Mouse (Mus musculus) hindbrain, embryonic 12.5 days (tissue): ENCODE data around the gene Erfe. TPM values are rescaled to one million over a fixed set of nuclear protein-coding genes. Genes with fewer than 3 reads are reported as not detected.
A peak's percentile ranks its signal among the peaks of the same experiment; 100 is the strongest.

ENCODE experiments used
- ATAC-seq: fragments of 200-750 bp; cut with Nextera tagmentation; 2 replicates; pipeline ENCODE4 v1.8.0; 2017; ENCODE audit warnings: moderate TSS enrichment; ENCODE audit not compliant: low FRiP score
- H3K27ac ChIP-seq: fragments of 300-500 bp; sonication (generic); 2 replicates; pipeline ENCODE4 v1.5.1; 2016; ENCODE audit warnings: mild to moderate bottlenecking
- H3K27me3 ChIP-seq: fragments of 300-500 bp; sonication (generic); 2 replicates; pipeline ENCODE4 v1.6.1; 2016; ENCODE audit warnings: mild to moderate bottlenecking
- H3K36me3 ChIP-seq: fragments of 300-500 bp; sonication (generic); 2 replicates; pipeline ENCODE4 v1.6.1; 2016; ENCODE audit warnings: mild to moderate bottlenecking
- H3K4me1 ChIP-seq: fragments of 300-500 bp; sonication (generic); 2 replicates; pipeline ENCODE4 v1.6.1; 2016
- H3K4me2 ChIP-seq: fragments of 300-500 bp; sonication (generic); replicated peaks from 2 replicates; pipeline ENCODE4 v1.6.1; 2016; ENCODE audit warnings: mild to moderate bottlenecking
- H3K4me3 ChIP-seq: fragments of 300-500 bp; sonication (generic); 2 replicates; pipeline ENCODE4 v1.5.1; 2016; ENCODE audit warnings: mild to moderate bottlenecking
- H3K9ac ChIP-seq: fragments of 300-500 bp; sonication (generic); 2 replicates; pipeline ENCODE4 v1.6.1; 2016; ENCODE audit warnings: mild to moderate bottlenecking, moderate library complexity
- H3K9me3 ChIP-seq: fragments of 300-500 bp; sonication (generic); replicated peaks from 2 replicates; pipeline ENCODE4 v1.6.1; 2016; ENCODE audit warnings: mild to moderate bottlenecking
- WGBS: fragments of 180-500 bp; shearing (Covaris S2); methylation state at CpG from one replicate; pipeline ENCODE4 v1.1.7; 2016; 5-methylcytosine and 5-hydroxymethylcytosine counted together
- polyA plus RNA-seq: library from polyadenylated mRNA; unstranded; fragments of >200 nt; fragmentation: Nextera tagmentation; extraction: Ambion mirVana; gene quantifications from 2 replicates; pipeline ENCODE4 v1.2.1, GENCODE M21; 2016

The Erfe gene
- polyA plus RNA-seq, 1 experiment from 2014 or later, result 0.49 TPM

GRCm38 (mm10) chr1:91381091-91381471 lies 14.9 kb downstream of the Erfe start:
- ATAC-seq, result no peak
- H3K27me3 ChIP-seq, result no peaks in the 10 kb centered on the region
- WGBS, result 93% methylated on average over 4 of the region's 4 CpGs
- no peak overlapping the region for H3K4me2 ChIP-seq
- no peak overlapping the region for H3K9ac ChIP-seq
- H3K4me3 ChIP-seq, result no peak overlapping the region
- H3K36me3 ChIP-seq, result peaks cover 90% of the 10 kb centered on the region
- no peak overlapping the region for H3K27ac ChIP-seq
- no peaks in the 10 kb centered on the region for H3K4me1 ChIP-seq
- H3K9me3 ChIP-seq, result no peaks in the 10 kb centered on the region

- peaks cover 73% of the 10 kb centered on the region for H3K36me3 ChIP-seq
- no peak overlapping the region for H3K4me3 ChIP-seq
- WGBS, result 97% methylated on average over 5 of the region's 5 CpGs
- no peak overlapping the region for H3K27ac ChIP-seq
- no peaks in the 10 kb centered on the region for H3K9me3 ChIP-seq
- no peaks in the 10 kb centered on the region for H3K27me3 ChIP-seq
- no peaks in the 10 kb centered on the region for H3K4me1 ChIP-seq
- no peak overlapping the region for H3K4me2 ChIP-seq
- ATAC-seq, result no peak
- H3K9ac ChIP-seq, result no peak overlapping the region
Measured at GRCm38 (mm10) chr1:91390369-91390768, 24.1 kb downstream of the Erfe start.

- H3K4me1 ChIP-seq, result peaks cover 16% of the 10 kb centered on the region
- peak overlapping the region; percentile 72 for H3K4me2 ChIP-seq
- H3K4me3 ChIP-seq, result peak overlapping the region; percentile 82
- peak overlapping the region; percentile 93 for H3K9ac ChIP-seq
- WGBS, result under 1% methylated on average over 12 of the region's 12 CpGs
- no peak for ATAC-seq
- peaks cover 14% of the 10 kb centered on the region; the same call in 1 of the 2 replicates for H3K36me3 ChIP-seq
- H3K9me3 ChIP-seq, result no peaks in the 10 kb centered on the region
- peak overlapping the region; percentile 91 for H3K27ac ChIP-seq
- H3K27me3 ChIP-seq, result no peaks in the 10 kb centered on the region
Measured at GRCm38 (mm10) chr1:91397927-91398259, 31.7 kb downstream of the Erfe start.

- Histone ChIP-seq H3K9ac (peak within 1 kb of the TSS; percentile 93), H3K36me3 (peaks cover 8% of the 10 kb centered on the region; the same call in 1 of the 2 replicates), H3K9me3 (no peaks in the 10 kb centered on the region), H3K4me3 (peak within 1 kb of the TSS; percentile 82), H3K4me1 (peaks cover 16% of the 10 kb centered on the region), H3K27ac (peak within 1 kb of the TSS; percentile 91), H3K4me2 (peak within 1 kb of the TSS; percentile 72), H3K27me3 (no peaks in the 10 kb centered on the region)
- ATAC-seq, result peak; percentile 96
- WGBS, result under 1% methylated on average over 76 of the region's 91 CpGs
Measured at GRCm38 (mm10) chr1:91398260-91399062, 32.2 kb downstream of the Erfe start, which contains the start of gene Ilkap. Gene Ilkap (minus strand): TSS chr1:91398815.

GRCm38 (mm10) chr1:91404976-91405375 lies 38.7 kb downstream of the Erfe start:
- no peak for ATAC-seq
- 27% methylated on average over 1 of the region's 1 CpGs for WGBS
- H3K4me3 ChIP-seq, result no peak overlapping the region
- H3K9me3 ChIP-seq, result no peaks in the 10 kb centered on the region
- H3K27me3 ChIP-seq, result peaks cover 12% of the 10 kb centered on the region; the same call in 1 of the 2 replicates
- H3K4me1 ChIP-seq, result no peaks in the 10 kb centered on the region
- H3K9ac ChIP-seq, result no peak overlapping the region
- H3K4me2 ChIP-seq, result no peak overlapping the region
- no peaks in the 10 kb centered on the region for H3K36me3 ChIP-seq
- no peak overlapping the region for H3K27ac ChIP-seq

GRCm38 (mm10) chr1:91405406-91406169 lies 39.4 kb downstream of the Erfe start:
- no peak overlapping the region for H3K4me3 ChIP-seq
- H3K4me2 ChIP-seq, result no peak overlapping the region
- no peak overlapping the region for H3K9ac ChIP-seq
- ATAC-seq, result no peak
- no peaks in the 10 kb centered on the region for H3K9me3 ChIP-seq
- H3K4me1 ChIP-seq, result no peaks in the 10 kb centered on the region
- no peaks in the 10 kb centered on the region for H3K36me3 ChIP-seq
- H3K27me3 ChIP-seq, result peaks cover 12% of the 10 kb centered on the region; the same call in 1 of the 2 replicates
- 61% methylated on average over 23 of the region's 23 CpGs for WGBS
- H3K27ac ChIP-seq, result no peak overlapping the region

GRCm38 (mm10) chr1:91407819-91408218 lies 41.6 kb downstream of the Erfe start:
- WGBS, result 84% methylated on average over 4 of the region's 4 CpGs
- no peak for ATAC-seq
- Histone ChIP-seq H3K4me2 (no peak overlapping the region), H3K27me3 (peaks cover 12% of the 10 kb centered on the region; the same call in 1 of the 2 replicates), H3K4me3 (no peak overlapping the region), H3K9ac (no peak overlapping the region), H3K27ac (no peak overlapping the region), H3K9me3 (no peaks in the 10 kb centered on the region), H3K36me3 (no peaks in the 10 kb centered on the region), H3K4me1 (peaks cover 18% of the 10 kb centered on the region)

- Histone ChIP-seq H3K27ac (peak overlapping the region; percentile 97), H3K4me2 (peak overlapping the region; percentile 92), H3K9me3 (no peaks in the 10 kb centered on the region), H3K36me3 (no peaks in the 10 kb centered on the region), H3K4me1 (peaks cover 38% of the 10 kb centered on the region), H3K4me3 (peak overlapping the region; percentile 80), H3K27me3 (no peaks in the 10 kb centered on the region), H3K9ac (peak overlapping the region; percentile 92)
- WGBS, result 51% methylated on average over 8 of the region's 8 CpGs
- no peak for ATAC-seq
Measured at GRCm38 (mm10) chr1:91411631-91412285, 45.5 kb downstream of the Erfe start.

GRCm38 (mm10) chr1:91412286-91413029 lies 46.2 kb downstream of the Erfe start:
- H3K9ac ChIP-seq, result peak overlapping the region; percentile 92
- 3% methylated on average over 62 of the region's 65 CpGs for WGBS
- H3K4me2 ChIP-seq, result peak overlapping the region; percentile 92
- H3K4me3 ChIP-seq, result peak overlapping the region; percentile 80
- peak overlapping the region; percentile 97 for H3K27ac ChIP-seq
- H3K36me3 ChIP-seq, result no peaks in the 10 kb centered on the region
- peak; percentile 6 for ATAC-seq
- no peaks in the 10 kb centered on the region for H3K9me3 ChIP-seq
- no peaks in the 10 kb centered on the region for H3K27me3 ChIP-seq
- H3K4me1 ChIP-seq, result peaks cover 38% of the 10 kb centered on the region

GRCm38 (mm10) chr1:91413030-91413506 lies 46.8 kb downstream of the Erfe start:
- peaks cover 38% of the 10 kb centered on the region for H3K4me1 ChIP-seq
- H3K4me2 ChIP-seq, result peak overlapping the region; percentile 92
- no peaks in the 10 kb centered on the region for H3K27me3 ChIP-seq
- WGBS, result under 1% methylated on average over 34 of the region's 34 CpGs
- no peaks in the 10 kb centered on the region for H3K9me3 ChIP-seq
- peak overlapping the region; percentile 92 for H3K9ac ChIP-seq
- H3K4me3 ChIP-seq, result peak overlapping the region; percentile 80
- H3K36me3 ChIP-seq, result no peaks in the 10 kb centered on the region
- ATAC-seq, result peak; percentile 91
- H3K27ac ChIP-seq, result peak overlapping the region; percentile 97

- peak overlapping the region; percentile 80 for H3K4me3 ChIP-seq
- H3K36me3 ChIP-seq, result peaks cover 2% of the 10 kb centered on the region; the same call in 1 of the 2 replicates
- H3K27me3 ChIP-seq, result no peaks in the 10 kb centered on the region
- H3K4me1 ChIP-seq, result peaks cover 38% of the 10 kb centered on the region
- H3K9me3 ChIP-seq, result no peaks in the 10 kb centered on the region
- ATAC-seq, result no peak; the same call in 1 of the 2 replicates
- peak overlapping the region; percentile 92 for H3K4me2 ChIP-seq
- H3K27ac ChIP-seq, result peak overlapping the region; percentile 97
- WGBS, result 0% methylated on average over 14 of the region's 14 CpGs
- peak overlapping the region; percentile 64 for H3K9ac ChIP-seq
Measured at GRCm38 (mm10) chr1:91413536-91413897, 47.3 kb downstream of the Erfe start.
